Mouse (Mus musculus) ES-E14 (cell line): ENCODE measurements around the gene Gtpbp2.

ENCODE experiments used
- CHD2 ChIP-seq: IDR thresholded peaks from 2 replicates; pipeline ENCODE4 v1.6.1; 2014; ENCODE audit warnings: mild to moderate bottlenecking, low read depth, low read length, inconsistent platforms
- HCFC1 ChIP-seq: IDR thresholded peaks from 2 replicates; pipeline ENCODE4 v1.6.1; 2012; ENCODE audit warnings: low read length, inconsistent platforms, borderline replicate concordance; ENCODE audit not compliant: insufficient read depth
- MAFK ChIP-seq: IDR thresholded peaks from 2 replicates; pipeline ENCODE4 v1.6.1; 2014; ENCODE audit warnings: mild to moderate bottlenecking, low read depth, low read length, inconsistent platforms; ENCODE audit not compliant: insufficient read depth
- ZC3H11A ChIP-seq: IDR thresholded peaks from 2 replicates; pipeline ENCODE4 v1.6.1; 2012; ENCODE audit warnings: low read depth, mild to moderate bottlenecking, inconsistent platforms, low read length, borderline replicate concordance

DNA sequence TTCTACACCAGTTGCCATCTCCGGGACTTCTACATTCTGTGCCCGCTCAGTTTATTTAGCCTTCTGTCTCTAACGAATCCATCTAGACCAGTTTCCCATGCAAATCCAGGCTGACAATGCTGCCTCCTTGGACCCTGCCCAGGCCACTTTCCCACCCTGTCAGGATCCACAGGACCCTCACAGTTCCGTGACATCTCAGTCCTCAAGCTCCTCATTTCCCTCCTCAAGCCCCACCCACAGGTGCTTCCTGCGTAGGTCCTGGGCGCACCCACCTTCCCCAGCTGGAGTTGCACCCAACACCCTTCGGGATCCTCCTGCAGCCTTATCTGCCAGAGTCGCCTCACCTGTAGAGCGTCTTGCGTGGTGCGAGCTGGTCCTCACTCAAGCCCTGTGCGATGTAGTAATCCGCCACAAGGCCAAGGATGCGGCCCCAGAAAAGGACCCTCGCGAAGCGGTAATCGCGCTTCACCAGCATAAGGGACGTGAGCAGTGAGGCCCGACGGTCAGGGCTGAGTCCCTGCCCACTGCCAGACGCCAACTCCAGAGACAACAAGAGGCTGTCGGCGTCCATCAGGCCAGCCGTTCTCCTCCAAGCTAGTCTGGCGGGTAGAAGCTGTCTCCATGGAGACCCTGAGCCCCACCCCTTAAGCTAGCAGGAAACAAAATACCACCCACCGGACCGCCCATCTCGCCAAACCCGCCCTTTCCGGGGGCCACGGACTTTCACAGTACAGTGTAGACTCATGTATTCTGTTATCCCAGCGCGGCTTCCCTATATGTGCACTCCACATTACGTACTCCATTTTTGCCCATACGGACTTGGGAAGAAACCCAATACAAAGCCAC is 17.0 kb upstream of the Gtpbp2 start, which contains the start of gene Rsph9:
- TF ChIP-seq MAFK (no peak), HCFC1 (no peak), ZC3H11A (no peak), CHD2 (no peak)
